Comparison of ENCODE assay signal across 9 mouse cellular contexts in genomic region chr5:101288358-101288757, GRCm38 (mm10).
DNase-seq lines count a peak whose midpoint lies in the region; ATAC-seq and TF ChIP-seq lines count a peak whose summit lies in the region.
"Had no signal": no experiment of that assay in that cellular context is flagged by ENCODE, and none has a peak within 500 bp of the region (broad histone marks: within the 10 kb centered on the region; RNA-seq: fewer than 3 reads in every experiment).

No protein-coding gene starts in this region.

- no peak overlapping the region for H3K27ac ChIP-seq in cortical plate, adult 2 months (ENCODE audit: insufficient read depth, low read length)

- DNase-seq in gastrocnemius, postnatal 10 days, result peak; percentile 35
- DNase-seq in gastrocnemius, adult 8-10 months (ENCODE audit: low spot score in 2 of 2), result no peak
- DNase-seq in right cerebral cortex, adult 2 months (ENCODE audit: low spot score in 2 of 2), result peak; percentile 6 to 10
- DNase-seq in right cerebral cortex, postnatal 36 days (ENCODE audit: low spot score in 2 of 2), result no peak
- DNase-seq in layer of hippocampus, postnatal 36 days, result peak; percentile 3 to 4
- peak; percentile 45 for DNase-seq in right cerebral cortex, postnatal 4 days

- no peak overlapping the region for H3K4me3 ChIP-seq in cortical plate, adult 2 months (ENCODE audit: insufficient read depth, low read length)
- H3K4me3 ChIP-seq: megakaryocyte, embryonic 14.5 days had no signal

- TF ChIP-seq CTCF in cortical plate, adult 2 months (IDR thresholded peaks at IDR 0.05; ENCODE audit: extremely low read depth, insufficient read depth, low read length), result 0 out of 2 replicates have a peak, but pooled peaks have one; percentile 5

- no peak for TF ChIP-seq POLR2A in cortical plate, adult 2 months (IDR thresholded peaks at IDR 0.05; ENCODE audit: extremely low read depth, insufficient read depth, low read length)

- H3K4me1 ChIP-seq in cortical plate, adult 2 months (ENCODE audit: control insufficient read depth, insufficient read depth, low read length), result no peaks in the 10 kb centered on the region
- H3K4me1 ChIP-seq: megakaryocyte, embryonic 14.5 days had no signal

- no peak for ATAC-seq in megakaryocyte, adult 5-6 weeks (ENCODE audit: poor library complexity, severe bottlenecking)

Comparison
In these comparisons a context has a peak if more than half of its experiments do, and no peak if none do; other contexts are left out.
1. DNase-seq: peak in gastrocnemius, postnatal 10 days (single experiment), right cerebral cortex, adult 2 months (2 of 2), layer of hippocampus, postnatal 36 days (2 of 2) and right cerebral cortex, postnatal 4 days (single experiment); none in gastrocnemius, adult 8-10 months (0 of 2) and right cerebral cortex, postnatal 36 days (0 of 2).